Mouse (Mus musculus): Measurements from ENCODE around the gene Calr4. TPM values are rescaled to one million over a fixed set of nuclear protein-coding genes. Genes with fewer than 3 reads are reported as not detected.
A peak's percentile ranks its signal among the peaks of the same experiment; 100 is the strongest.

Gene Calr4
- total RNA-seq, 2 experiments from 2014 or later: 0.53 to 0.63 TPM

- no peak for DNase-seq (ENCODE audit: low spot score in 2 of 2)
Measured at GRCm38 (mm10) chr4:109273586-109274240, 39.4 kb downstream of the Calr4 start.

- DNase-seq (ENCODE audit: low spot score in 2 of 2): peak; percentile 72 to 81
Measured at GRCm38 (mm10) chr4:109279689-109280458, 45.6 kb downstream of the Calr4 start, which contains the start of gene Eps15. Eps15 (plus strand) TSS chr4:109280268.

GRCm38 (mm10) chr4:109280459-109281160 is 46.3 kb downstream of the Calr4 start:
- peak; percentile 3 for DNase-seq (ENCODE audit: low spot score in 2 of 2)

GRCm38 (mm10) chr4:109281161-109281560 is 46.9 kb downstream of the Calr4 start:
- DNase-seq (ENCODE audit: low spot score in 2 of 2): no peak

- DNase-seq (ENCODE audit: low spot score in 2 of 2): no peak
Measured at GRCm38 (mm10) chr4:109281946-109282345, 47.7 kb downstream of the Calr4 start.

GRCm38 (mm10) chr4:109294629-109295028 is 60.3 kb downstream of the Calr4 start:
- DNase-seq (ENCODE audit: low spot score in 2 of 2): no peak

GRCm38 (mm10) chr4:109296510-109296909 is 62.2 kb downstream of the Calr4 start:
- DNase-seq (ENCODE audit: low spot score in 2 of 2): no peak

GRCm38 (mm10) chr4:109299136-109299535 is 64.9 kb downstream of the Calr4 start:
- DNase-seq (ENCODE audit: low spot score in 2 of 2): no peak

Other genes starting within 250 kb of the Calr4 start
- 100 to 1,000 TPM; 126 to 140 TPM for gene Nrd1, start 233.8 kb upstream of the Calr4 start, total RNA-seq (2021)
- 10 to 100 TPM; 57.1 to 58.7 TPM for gene Osbpl9, start 32.2 kb upstream of the Calr4 start, total RNA-seq (2021)
- 100 to 1,000 TPM; 173 to 184 TPM for gene Eps15, start 45.8 kb downstream of the Calr4 start, total RNA-seq (2021)
- gene Ttc39a, start 172.1 kb downstream of the Calr4 start, total RNA-seq (2021): 1 to 10 TPM; 2.7 to 4.3 TPM

Data from left cerebral cortex, adult 18-20 months (tissue).